Mouse (Mus musculus) lung, postnatal 10 days (tissue): ENCODE results near the gene Prnd.

ENCODE experiments used
- DNase-seq: peaks from one replicate; pipeline ENCODE4 v3.0.0; 2021

The Prnd gene

DNA sequence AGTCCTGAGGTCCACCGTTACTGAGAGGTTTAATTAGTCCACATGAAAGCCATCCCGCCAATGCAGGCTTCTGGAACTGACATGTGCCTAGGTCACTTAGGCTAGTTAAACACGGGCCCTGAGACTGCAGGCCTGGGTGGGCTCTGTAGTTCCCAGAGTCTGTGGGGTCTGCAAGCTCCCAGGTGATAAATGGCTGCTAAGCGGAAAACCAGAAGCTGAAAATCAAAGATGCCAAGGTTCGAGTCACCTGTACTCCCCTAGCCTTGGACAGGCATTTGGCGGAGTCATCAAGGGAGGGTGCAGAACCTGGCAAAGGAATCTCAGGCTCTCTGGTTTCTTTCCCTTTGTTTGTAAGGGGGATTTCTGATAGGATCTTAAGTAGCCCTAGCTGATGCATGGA is 9.2 kb upstream of the Prnd start:
- no peak for DNase-seq

GRCm38 (mm10) chr2:131944370-131944769 is 6.3 kb upstream of the Prnd start:
- peak; percentile 1 for DNase-seq

DNA sequence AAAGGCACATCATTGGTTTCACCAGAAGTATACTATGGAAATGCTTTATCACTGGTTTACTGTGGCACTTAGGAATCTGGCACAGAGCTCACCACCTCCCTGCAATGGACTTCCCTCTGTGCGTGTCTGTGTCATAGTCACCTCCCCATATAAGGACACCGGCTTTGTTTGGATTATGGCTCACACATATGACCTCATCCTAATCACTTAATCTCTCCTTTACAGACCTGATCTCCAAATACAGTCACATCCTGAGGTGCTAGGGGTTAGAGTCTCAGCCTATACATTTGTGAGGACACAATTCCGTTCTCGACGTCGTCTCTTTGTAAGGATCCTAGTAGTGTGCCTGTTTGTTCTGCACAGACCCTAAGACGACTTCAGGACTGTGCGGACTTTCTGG is 5.4 kb upstream of the Prnd start:
- peak; percentile 1 for DNase-seq

- DNase-seq, result peak; percentile 1
These were observed 4.9 kb upstream of the Prnd start for GRCm38 (mm10) chr2:131945765-131946164.

- DNase-seq, result peak; percentile 2
These were observed 4.3 kb upstream of the Prnd start for GRCm38 (mm10) chr2:131946351-131946750.

DNA sequence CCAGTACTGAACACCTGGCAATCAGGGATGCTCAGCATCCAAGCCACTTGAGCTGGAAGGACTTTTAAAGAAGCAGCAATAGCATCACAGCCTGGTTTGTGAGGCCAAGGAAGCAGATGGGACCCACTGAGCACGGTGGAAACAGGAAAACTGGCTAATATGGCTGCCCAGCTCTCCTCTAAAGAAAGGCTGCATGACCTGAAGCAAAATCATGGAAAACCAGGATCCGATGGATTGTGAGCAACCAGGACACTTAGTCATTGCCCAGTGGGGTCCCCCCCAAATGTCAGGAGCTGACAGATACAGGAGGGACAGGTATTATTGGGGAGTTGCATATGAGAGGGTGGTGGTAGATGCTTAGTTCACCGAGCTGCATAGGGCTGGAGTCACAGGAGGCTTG is 2.5 kb upstream of the Prnd start:
- no peak for DNase-seq

DNA sequence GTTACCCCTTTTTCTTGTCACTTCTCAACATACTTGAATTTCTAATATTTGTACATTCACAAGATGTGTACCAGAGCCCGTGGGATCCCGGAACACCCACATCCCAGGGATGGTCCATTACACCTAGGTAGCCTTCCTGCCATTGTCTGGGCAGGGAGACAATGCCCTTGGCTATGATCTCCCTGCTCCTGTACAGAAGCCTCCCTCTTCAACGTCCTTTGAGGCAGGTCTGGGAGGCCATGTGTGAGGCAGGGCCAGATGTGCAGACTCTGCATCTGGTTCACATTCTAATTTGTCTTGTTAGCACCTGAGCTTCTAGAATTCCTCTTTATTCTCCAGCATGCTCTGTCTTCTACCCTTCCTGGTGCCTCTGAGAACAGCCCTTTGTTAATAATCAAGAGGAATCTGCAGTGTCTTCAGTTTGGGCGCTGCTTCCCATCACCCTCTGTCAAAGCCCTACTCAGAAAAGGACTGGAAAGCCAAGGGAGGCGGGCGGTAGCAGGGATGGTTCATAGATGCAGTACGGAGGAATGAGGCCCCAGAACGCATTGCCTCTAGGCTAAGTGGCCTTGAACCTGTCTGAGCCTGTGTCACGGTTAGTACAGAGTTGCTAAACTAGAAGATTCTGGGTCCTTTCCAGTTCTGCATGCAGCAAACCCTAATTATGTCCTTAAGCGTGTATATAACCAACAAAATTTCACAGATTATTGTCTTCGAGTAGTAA is 1.6 kb upstream of the Prnd start:
- no peak for DNase-seq

- DNase-seq, result peak; percentile 75
These were observed 679 bp upstream of the Prnd start for GRCm38 (mm10) chr2:131949767-131950597.

- no peak for DNase-seq
These were observed 1.8 kb downstream of the Prnd start for GRCm38 (mm10) chr2:131952456-131952855.

GRCm38 (mm10) chr2:131952961-131953538 is 2.4 kb downstream of the Prnd start:
- DNase-seq, result no peak

DNA sequence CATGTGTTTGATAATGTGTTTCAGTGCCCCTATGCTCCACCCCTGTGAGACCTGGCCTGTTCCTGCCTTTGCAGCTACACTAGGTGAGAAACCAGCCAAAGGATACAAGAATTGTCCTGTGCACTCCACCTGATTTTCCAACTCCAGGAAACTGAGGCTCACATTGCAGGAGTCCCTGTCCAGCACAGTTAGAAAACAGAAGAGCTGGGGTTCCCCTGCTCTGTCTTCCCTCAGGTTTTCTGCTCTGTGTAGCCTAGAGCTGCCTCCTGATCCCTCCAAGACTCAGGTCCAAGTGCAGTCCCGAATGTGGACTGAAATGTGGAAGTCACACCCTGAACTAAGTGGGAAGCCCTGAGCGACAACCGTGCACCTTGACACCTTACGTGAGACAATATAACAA is 3.0 kb downstream of the Prnd start:
- DNase-seq, result no peak

DNA sequence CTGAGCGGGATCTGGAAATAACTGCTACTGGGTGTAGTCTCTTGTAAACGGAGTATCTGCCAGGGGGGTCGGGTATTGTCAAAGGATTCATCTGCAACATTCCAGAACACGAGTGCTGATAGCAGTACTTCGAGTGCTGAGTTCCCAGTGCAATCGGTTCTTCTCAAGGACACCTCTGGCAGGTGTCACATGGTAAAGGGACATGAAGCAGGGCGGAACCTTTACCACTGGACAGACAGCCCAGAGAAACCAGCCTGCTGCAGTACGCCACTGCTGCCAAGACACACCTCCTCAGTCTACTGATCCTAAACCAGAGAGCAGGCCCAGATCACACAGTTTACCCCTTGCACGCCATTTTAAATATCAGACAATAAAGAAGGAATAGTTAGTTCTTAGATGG is 4.2 kb downstream of the Prnd start:
- peak; percentile 46 for DNase-seq

DNA sequence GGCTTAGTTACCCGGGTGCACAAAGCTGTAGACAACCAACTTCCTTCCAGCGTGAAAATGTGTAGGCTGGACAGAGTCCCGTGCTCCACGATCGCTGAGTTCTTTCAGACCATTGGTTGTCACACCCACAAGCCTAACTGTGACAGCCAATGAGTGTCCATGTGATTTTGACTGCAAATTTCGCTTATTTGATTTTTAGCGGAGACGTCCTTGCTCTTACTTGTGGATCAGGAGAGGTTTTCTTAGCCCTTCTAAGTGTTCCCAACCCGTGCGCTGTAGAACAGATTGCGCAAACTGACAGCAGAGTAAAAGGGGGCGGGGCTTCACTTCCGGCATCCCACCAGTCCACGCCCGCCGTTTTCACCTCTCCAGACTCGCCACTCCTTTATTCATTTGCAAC is 4.6 kb downstream of the Prnd start:
- peak; percentile 69 for DNase-seq

DNA sequence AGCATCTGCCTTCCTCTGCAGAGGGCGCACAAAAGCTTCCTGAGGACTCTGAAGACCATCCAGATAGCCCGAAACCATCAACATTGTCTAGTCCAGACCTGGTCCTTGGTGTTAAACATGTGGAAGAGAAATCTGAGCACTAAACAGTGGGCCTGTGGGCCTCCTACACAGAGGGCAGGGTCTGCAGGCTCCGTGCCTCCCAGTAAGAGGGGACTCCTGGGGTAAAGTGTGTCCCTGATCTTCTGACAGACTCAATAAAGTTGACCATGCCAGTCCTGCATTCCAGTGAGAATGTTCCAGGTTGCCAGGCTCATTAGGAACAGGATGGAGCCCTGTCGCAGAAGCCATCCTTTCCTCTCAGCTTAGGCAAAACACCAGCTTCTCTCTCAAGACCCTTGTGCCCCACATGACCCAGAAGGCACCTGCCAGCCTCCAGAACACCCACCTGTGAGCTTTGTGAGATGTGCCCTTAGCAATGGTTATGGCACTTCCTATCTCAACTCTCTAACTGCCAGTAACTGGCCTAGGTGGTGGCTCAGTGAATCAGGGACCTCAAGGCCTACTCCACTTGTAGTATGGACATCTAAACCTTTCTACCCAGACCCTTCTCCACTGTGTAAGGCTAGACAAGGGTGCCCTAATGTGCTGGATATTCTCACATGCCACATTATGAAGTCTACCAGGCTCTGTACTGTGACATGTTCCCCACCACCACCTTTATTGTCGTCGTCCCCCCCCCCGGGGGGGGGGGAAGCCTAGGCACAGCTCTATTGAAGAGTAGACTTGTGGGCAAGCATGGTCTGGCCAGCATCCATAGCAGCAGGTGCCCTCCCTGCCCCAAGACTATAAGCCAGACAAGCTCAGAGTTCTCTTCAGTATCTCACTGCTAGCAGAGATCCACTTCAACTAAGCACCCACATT is 5.9 kb downstream of the Prnd start:
- no peak for DNase-seq

DNA sequence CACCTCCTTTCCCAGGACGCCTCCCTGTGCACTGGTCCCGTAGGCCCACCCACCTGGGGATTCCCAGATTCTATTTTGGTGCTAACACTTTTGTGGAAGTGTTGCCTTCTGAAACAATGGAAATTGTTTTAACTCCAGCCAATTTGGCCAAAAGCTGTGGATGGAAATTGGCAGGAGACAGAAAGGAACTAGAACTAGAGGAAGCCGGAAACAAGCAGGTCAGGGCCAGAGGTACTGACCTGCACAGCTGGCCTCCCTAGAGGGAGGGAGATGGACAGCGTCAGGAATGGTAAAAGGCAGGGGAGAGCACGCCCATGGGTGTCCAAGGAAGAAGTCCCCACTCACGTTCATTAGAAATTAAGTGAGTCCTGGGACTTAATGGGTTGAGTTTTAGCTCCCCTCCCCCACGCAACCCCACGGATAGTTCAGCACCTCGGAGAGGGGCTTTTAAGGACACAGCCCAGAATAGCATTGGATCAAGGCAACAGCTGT is 7.1 kb downstream of the Prnd start:
- DNase-seq, result no peak

DNA sequence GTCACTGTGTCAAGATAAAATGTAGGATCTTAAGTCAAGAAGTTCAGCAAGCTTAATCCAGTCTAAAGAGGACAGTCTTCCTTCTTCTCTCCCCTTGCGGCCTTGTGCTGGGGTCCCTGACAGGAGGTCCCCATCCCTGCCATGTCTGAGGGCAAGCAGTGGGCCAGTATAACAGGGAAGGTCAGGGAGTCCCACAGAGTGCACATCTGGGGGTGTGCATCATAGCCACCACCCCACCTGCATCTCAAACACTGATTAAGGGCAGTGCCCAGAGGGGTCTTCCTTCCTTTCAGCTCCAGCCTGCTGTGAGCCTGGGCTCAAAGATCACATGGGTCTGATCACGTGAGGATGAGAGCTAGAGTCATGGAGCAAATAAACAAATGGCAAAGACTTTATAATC is 11.0 kb downstream of the Prnd start:
- no peak for DNase-seq

GRCm38 (mm10) chr2:131970597-131970996 is 19.9 kb downstream of the Prnd start:
- no peak for DNase-seq

DNA sequence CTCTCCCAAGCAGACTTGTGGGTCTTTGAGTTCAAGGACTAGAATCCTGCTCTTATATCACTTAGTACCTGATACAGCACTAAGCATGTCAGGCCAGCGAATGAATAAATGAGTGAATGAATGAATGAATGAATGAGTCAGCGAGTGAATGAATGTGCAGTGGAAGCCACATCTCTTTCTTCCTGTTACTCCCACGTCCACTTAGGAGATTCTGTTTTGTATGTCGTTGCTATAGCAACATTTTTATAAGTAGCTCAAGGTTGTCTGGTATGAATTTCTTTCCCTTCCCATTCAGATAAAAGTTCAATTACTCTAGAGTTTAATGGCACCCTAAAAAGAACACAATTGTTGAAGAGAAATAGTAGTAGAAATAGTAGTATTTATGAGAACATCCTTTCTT is 20.4 kb downstream of the Prnd start:
- DNase-seq, result no peak

DNA sequence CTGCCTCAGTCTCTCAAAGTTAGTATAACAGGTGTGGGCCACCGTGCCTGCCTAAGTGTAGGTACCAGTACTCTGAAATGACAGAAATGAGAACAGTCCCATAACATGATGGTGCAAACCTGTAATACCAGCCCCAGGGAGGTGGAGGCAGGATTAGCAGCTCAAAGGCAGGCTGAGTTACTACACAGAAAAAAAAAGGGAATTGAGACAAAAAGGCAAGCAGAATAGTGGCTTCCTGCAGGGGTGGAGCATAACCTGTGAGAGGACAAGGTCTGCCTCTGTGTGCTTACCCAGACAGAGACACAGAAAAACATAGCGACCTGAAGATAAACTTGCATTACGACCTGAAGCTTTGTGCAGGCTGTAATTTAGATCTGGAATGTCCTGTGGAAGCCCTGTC is 26.0 kb downstream of the Prnd start:
- no peak for DNase-seq

- peak; percentile 65 for DNase-seq
These were observed 30.2 kb downstream of the Prnd start for GRCm38 (mm10) chr2:131980866-131981265.

DNA sequence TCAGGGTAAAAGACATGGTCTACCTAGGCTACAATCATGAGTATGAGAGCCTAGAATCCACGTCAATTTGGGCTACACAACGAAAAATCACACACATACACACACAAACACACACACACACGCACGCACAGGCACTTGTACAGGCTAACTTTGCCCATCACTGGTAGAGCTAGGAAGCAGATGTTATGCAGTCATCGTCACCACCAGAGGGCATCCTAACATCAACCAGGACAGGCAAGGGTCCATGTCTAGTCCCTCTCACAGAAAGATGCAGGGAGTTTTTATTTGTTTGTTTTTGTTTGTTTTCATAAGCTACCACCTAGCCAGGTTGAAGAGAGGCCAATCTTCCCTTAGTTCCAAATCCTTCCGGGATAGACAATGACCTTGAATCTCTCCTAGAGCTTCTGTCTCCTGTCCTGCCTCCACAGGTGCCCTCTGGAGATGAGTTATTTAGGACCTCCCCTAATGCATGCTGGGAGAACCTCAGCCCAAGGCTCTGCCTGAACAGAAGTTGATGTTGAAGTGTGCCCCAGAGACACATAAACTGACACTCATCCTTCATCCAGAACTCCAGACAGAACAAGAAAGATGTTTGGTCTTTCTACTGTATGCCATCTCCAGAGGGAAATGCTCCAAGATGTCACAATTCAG is 32.0 kb downstream of the Prnd start:
- peak; percentile 79 for DNase-seq

GRCm38 (mm10) chr2:131987950-131988349 is 37.3 kb downstream of the Prnd start:
- peak; percentile 1 for DNase-seq
